Mouse (Mus musculus) hindbrain, embryonic 11.5 days (tissue): Measurements from ENCODE around the gene Stau1. TPM values are rescaled to one million over a fixed set of nuclear protein-coding genes. Genes with fewer than 3 reads are reported as not detected.
"Not testable (repeated sequence)": the region's sequence is repeated elsewhere in the genome, so short reads cannot be mapped to it uniquely, and the experiment has no call there.

Experiments
- ATAC-seq: fragments of 200-750 bp; cut with Nextera tagmentation; 2 replicates; pipeline ENCODE4 v1.8.0; 2017; ENCODE audit warnings: mild to moderate bottlenecking, moderate TSS enrichment, moderate library complexity; ENCODE audit not compliant: low FRiP score
- DNase-seq: peaks from one replicate; pipeline ENCODE4 v3.0.0-alpha.2; 2015; ENCODE audit warnings: low spot score
- H3K27ac ChIP-seq: fragments of 300-500 bp; sonication (generic); 2 replicates; pipeline ENCODE4 v1.5.1; 2014; ENCODE audit warnings: mild to moderate bottlenecking, low read depth, low read length
- H3K27me3 ChIP-seq: fragments of 300-500 bp; sonication (generic); 2 replicates; pipeline ENCODE4 v1.6.1; 2014; ENCODE audit warnings: mild to moderate bottlenecking, low read length, moderate library complexity, mixed read lengths; ENCODE audit not compliant: control insufficient read depth, insufficient read depth
- H3K36me3 ChIP-seq: fragments of 300-500 bp; sonication (generic); 2 replicates; pipeline ENCODE4 v1.6.1; 2014; ENCODE audit warnings: mild to moderate bottlenecking, low read length, moderate library complexity, mixed read lengths; ENCODE audit not compliant: control insufficient read depth, insufficient read depth
- H3K4me1 ChIP-seq: fragments of 300-500 bp; sonication (generic); replicated peaks from 2 replicates; pipeline ENCODE4 v1.6.1; 2014; ENCODE audit warnings: low read length, mixed read lengths; ENCODE audit not compliant: control insufficient read depth, insufficient read depth
- H3K4me2 ChIP-seq: fragments of 300-500 bp; sonication (generic); replicated peaks from 2 replicates; pipeline ENCODE4 v1.6.1; 2014; ENCODE audit warnings: mild to moderate bottlenecking, low read depth, low read length
- H3K4me3 ChIP-seq: fragments of 300-500 bp; sonication (generic); 2 replicates; pipeline ENCODE4 v1.5.1; 2014; ENCODE audit warnings: low read depth, low read length
- H3K9ac ChIP-seq: fragments of 300-500 bp; sonication (generic); 2 replicates; pipeline ENCODE4 v1.6.1; 2014; ENCODE audit warnings: low read depth, low read length
- H3K9me3 ChIP-seq: fragments of 300-500 bp; sonication (generic); 2 replicates; pipeline ENCODE4 v1.6.1; 2016; ENCODE audit warnings: low read length; ENCODE audit not compliant: control insufficient read depth
- WGBS: fragments of 180-500 bp; shearing (Covaris S2); extraction: QIAGEN DNeasy Blood & Tissue Kit; methylation state at CpG from one replicate; pipeline ENCODE4 v1.1.7; 2014; 5-methylcytosine and 5-hydroxymethylcytosine counted together
- polyA plus RNA-seq: library from polyadenylated mRNA; unstranded; fragments of >200 nt; fragmentation: Nextera tagmentation; extraction: Ambion mirVana; gene quantifications from 2 replicates; pipeline ENCODE4 v1.2.1, GENCODE M21; 2014

Stau1 gene
- polyA plus RNA-seq, 1 experiment from 2014 or later: 93.0 TPM

GRCm38 (mm10) chr2:167019396-167019795 lies 23.3 kb upstream of the Stau1 start:
- H3K9me3 ChIP-seq: no peaks in the 10 kb centered on the region
- H3K4me2 ChIP-seq: no peak overlapping the region
- no peaks in the 10 kb centered on the region for H3K27me3 ChIP-seq
- DNase-seq: no peak
- no peak for ATAC-seq
- H3K4me1 ChIP-seq: peaks cover 8% of the 10 kb centered on the region
- H3K36me3 ChIP-seq: peaks cover 9% of the 10 kb centered on the region
- H3K9ac ChIP-seq: no peak overlapping the region
- H3K4me3 ChIP-seq: no peak overlapping the region
- WGBS: 95% methylated on average over 10 of the region's 10 CpGs
- no peak overlapping the region for H3K27ac ChIP-seq

- peak; percentile 84 for ATAC-seq
- H3K9me3 ChIP-seq: no peaks in the 10 kb centered on the region
- under 1% methylated on average over 20 of the region's 21 CpGs for WGBS
- no peaks in the 10 kb centered on the region for H3K27me3 ChIP-seq
- peaks cover 5% of the 10 kb centered on the region; the same call in 1 of the 2 replicates for H3K36me3 ChIP-seq
- 0 out of 2 replicates have a peak overlapping the region, but pooled peaks have one; percentile 10 for H3K27ac ChIP-seq
- H3K9ac ChIP-seq: peak overlapping the region; percentile 83
- peak overlapping the region; percentile 90 for H3K4me2 ChIP-seq
- H3K4me3 ChIP-seq: peak overlapping the region; percentile 95
- DNase-seq: no peak
- peaks cover 8% of the 10 kb centered on the region for H3K4me1 ChIP-seq
Observed at GRCm38 (mm10) chr2:167015382-167015718, 19.3 kb upstream of the Stau1 start.

- Histone ChIP-seq H3K4me2 (peak within 1 kb of the TSS; percentile 90), H3K4me1 (peaks cover 8% of the 10 kb centered on the region), H3K27ac (0 out of 2 replicates have a peak within 1 kb of the TSS, but pooled peaks have one; percentile 24), H3K36me3 (peaks cover under 1% of the 10 kb centered on the region; the same call in 1 of the 2 replicates), H3K27me3 (no peaks in the 10 kb centered on the region), H3K4me3 (peak within 1 kb of the TSS; percentile 95), H3K9ac (peak within 1 kb of the TSS; percentile 83), H3K9me3 (no peaks in the 10 kb centered on the region)
- 3% methylated on average over 37 of the region's 37 CpGs for WGBS
- DNase-seq (peak; percentile 95), ATAC-seq (peak; percentile 89)
Observed at GRCm38 (mm10) chr2:167014702-167015381, 18.7 kb upstream of the Stau1 start, which contains the start of gene Ddx27. Gene Ddx27 (plus strand): TSS chr2:167015193.

GRCm38 (mm10) chr2:167010546-167010945 lies 14.4 kb upstream of the Stau1 start:
- H3K9ac ChIP-seq: no peak overlapping the region
- 89% methylated on average over 3 of the region's 3 CpGs for WGBS
- H3K27me3 ChIP-seq: no peaks in the 10 kb centered on the region
- H3K36me3 ChIP-seq: no peaks in the 10 kb centered on the region
- no peak overlapping the region for H3K4me2 ChIP-seq
- H3K4me1 ChIP-seq: no peaks in the 10 kb centered on the region
- H3K27ac ChIP-seq: no peak overlapping the region
- DNase-seq (no peak), ATAC-seq (no peak)
- H3K9me3 ChIP-seq: no peaks in the 10 kb centered on the region
- H3K4me3 ChIP-seq: no peak overlapping the region

- no peak for ATAC-seq
- no peaks in the 10 kb centered on the region for H3K27me3 ChIP-seq
- no peak overlapping the region for H3K4me2 ChIP-seq
- no peaks in the 10 kb centered on the region for H3K9me3 ChIP-seq
- H3K36me3 ChIP-seq: no peaks in the 10 kb centered on the region
- H3K9ac ChIP-seq: no peak overlapping the region
- no peak overlapping the region for H3K4me3 ChIP-seq
- no peaks in the 10 kb centered on the region for H3K4me1 ChIP-seq
- no peak for DNase-seq
- WGBS: 85% methylated on average over 4 of the region's 4 CpGs
- H3K27ac ChIP-seq: no peak overlapping the region
Observed at GRCm38 (mm10) chr2:167009483-167009882, 13.4 kb upstream of the Stau1 start.

GRCm38 (mm10) chr2:167007565-167007964 lies 11.5 kb upstream of the Stau1 start:
- not testable (repeated sequence) for H3K27ac ChIP-seq, ATAC-seq, H3K4me3 ChIP-seq, H3K36me3 ChIP-seq, H3K27me3 ChIP-seq, H3K4me2 ChIP-seq, H3K9ac ChIP-seq, H3K4me1 ChIP-seq, H3K9me3 ChIP-seq, DNase-seq
- WGBS: 79% methylated on average over 4 of the region's 4 CpGs

- H3K4me2 ChIP-seq: no peak overlapping the region
- no peaks in the 10 kb centered on the region for H3K27me3 ChIP-seq
- WGBS: 78% methylated on average over 13 of the region's 13 CpGs
- DNase-seq (no peak), ATAC-seq (no peak)
- H3K9ac ChIP-seq: no peak overlapping the region
- H3K4me1 ChIP-seq: no peaks in the 10 kb centered on the region
- no peaks in the 10 kb centered on the region for H3K36me3 ChIP-seq
- H3K27ac ChIP-seq: no peak overlapping the region
- no peak overlapping the region for H3K4me3 ChIP-seq
- H3K9me3 ChIP-seq: no peaks in the 10 kb centered on the region
Observed at GRCm38 (mm10) chr2:167007001-167007491, 10.9 kb upstream of the Stau1 start.

GRCm38 (mm10) chr2:167006355-167006754 lies 10.3 kb upstream of the Stau1 start:
- DNase-seq: no peak
- Histone ChIP-seq H3K9ac (no peak overlapping the region), H3K4me2 (no peak overlapping the region), H3K36me3 (no peaks in the 10 kb centered on the region), H3K4me1 (no peaks in the 10 kb centered on the region), H3K4me3 (no peak overlapping the region), H3K27me3 (no peaks in the 10 kb centered on the region), H3K27ac (no peak overlapping the region), H3K9me3 (no peaks in the 10 kb centered on the region)
- 95% methylated on average over 2 of the region's 2 CpGs for WGBS
- no peak for ATAC-seq
